Mouse (Mus musculus) layer of hippocampus, adult 9-11 months (tissue): ENCODE measurements at regions not wholly inside any gene's neighbourhood (a gene's known extent, or its start where the extent isn't known, plus 50 kb on each side); places are given as distances from the start of the nearest gene placed in this dataset.

ENCODE experiments used
- DNase-seq: peaks from one replicate; pipeline ENCODE4 v3.0.0; 2022

GRCm38 (mm10) chr2:84183624-84184287 is 193.4 kb downstream of the Gm13691 start:
- DNase-seq: no peak

- DNase-seq: no peak
Observed at GRCm38 (mm10) chr2:84184288-84185015, 194.1 kb downstream of the Gm13691 start.

GRCm38 (mm10) chr2:84185016-84185330 is 194.6 kb downstream of the Gm13691 start:
- DNase-seq: no peak

GRCm38 (mm10) chr2:84186126-84186701 is 195.9 kb downstream of the Gm13691 start:
- no peak for DNase-seq

GRCm38 (mm10) chr2:84187456-84187855 is 197.1 kb downstream of the Gm13691 start:
- no peak for DNase-seq

- DNase-seq: no peak
Observed at GRCm38 (mm10) chr2:84189302-84189701, 198.9 kb downstream of the Gm13691 start.

- DNase-seq: no peak
Observed at GRCm38 (mm10) chr2:84217116-84217515, 208.1 kb downstream of the Calcrl start.

GRCm38 (mm10) chr2:84222049-84222448 is 203.2 kb downstream of the Calcrl start:
- no peak for DNase-seq

GRCm38 (mm10) chr2:84229777-84230176 is 195.4 kb downstream of the Calcrl start:
- no peak for DNase-seq

- no peak for DNase-seq
Observed at GRCm38 (mm10) chr2:84235641-84236040, 189.6 kb downstream of the Calcrl start.

GRCm38 (mm10) chr2:84241244-84241643 is 184.0 kb downstream of the Calcrl start:
- no peak for DNase-seq

- no peak for DNase-seq
Observed at GRCm38 (mm10) chr2:84241986-84242385, 183.2 kb downstream of the Calcrl start.

GRCm38 (mm10) chr2:84245900-84246299 is 179.3 kb downstream of the Calcrl start:
- no peak for DNase-seq

- no peak for DNase-seq
Observed at GRCm38 (mm10) chr2:84246562-84246961, 178.6 kb downstream of the Calcrl start.

- no peak for DNase-seq
Observed at GRCm38 (mm10) chr2:84248169-84248568, 177.0 kb downstream of the Calcrl start.

- no peak for DNase-seq
Observed at GRCm38 (mm10) chr2:84249871-84250270, 175.3 kb downstream of the Calcrl start.

- DNase-seq: no peak
Observed at GRCm38 (mm10) chr2:84252076-84252475, 173.1 kb downstream of the Calcrl start.

GRCm38 (mm10) chr2:84258339-84259006 is 166.7 kb downstream of the Calcrl start:
- DNase-seq: no peak

- DNase-seq: no peak
Observed at GRCm38 (mm10) chr2:84259222-84259621, 166.0 kb downstream of the Calcrl start.

GRCm38 (mm10) chr2:84260701-84261100 is 164.5 kb downstream of the Calcrl start:
- DNase-seq: no peak

GRCm38 (mm10) chr2:84261481-84261880 is 163.7 kb downstream of the Calcrl start:
- no peak for DNase-seq

GRCm38 (mm10) chr2:84264485-84264884 is 160.7 kb downstream of the Calcrl start:
- DNase-seq: no peak

GRCm38 (mm10) chr2:84265002-84265401 is 160.2 kb downstream of the Calcrl start:
- no peak for DNase-seq

- DNase-seq: no peak
Observed at GRCm38 (mm10) chr2:84266158-84266557, 159.1 kb downstream of the Calcrl start.
